ENCODE assay signal across 18 mouse cellular contexts in genomic region chr5:73153802-73154465, GRCm38 (mm10).
"Had no signal": no experiment of that assay in that cellular context is flagged by ENCODE, and none has a peak within 500 bp of the region (broad histone marks: within the 10 kb centered on the region; RNA-seq: fewer than 3 reads in every experiment).

No protein-coding gene starts in this region.

- H3K27ac ChIP-seq: layer of hippocampus, adult 2 months; limb, embryonic 13.5 days; liver, embryonic 14.5 days; lung, embryonic 15.5 days; macrophage; neural tube, embryonic 15.5 days; stomach, postnatal 0 days had no signal

- DNase-seq: kidney, adult 11 months; kidney, adult 9 months; kidney, postnatal 10 days; kidney, postnatal 4 days; left cerebral cortex, postnatal 4 days; lung, postnatal 14 days; right cerebral cortex, adult 18-20 months; thymus, postnatal 4 days had no signal

- H3K4me3 ChIP-seq: layer of hippocampus, adult 2 months; limb, embryonic 13.5 days; lung, embryonic 15.5 days; megakaryocyte, embryonic 14.5 days; neural tube, embryonic 15.5 days had no signal

- H3K27me3 ChIP-seq: limb, embryonic 13.5 days; lung, embryonic 15.5 days; megakaryocyte, embryonic 14.5 days; neural tube, embryonic 15.5 days had no signal

- H3K36me3 ChIP-seq: limb, embryonic 13.5 days; lung, embryonic 15.5 days; neural tube, embryonic 15.5 days had no signal

- H3K9ac ChIP-seq: limb, embryonic 13.5 days; liver, embryonic 14.5 days; lung, embryonic 15.5 days; neural tube, embryonic 15.5 days had no signal

- H3K4me2 ChIP-seq: limb, embryonic 13.5 days; lung, embryonic 15.5 days; midbrain, embryonic 11.5 days; neural tube, embryonic 15.5 days had no signal

- H3K9me3 ChIP-seq: limb, embryonic 13.5 days; lung, embryonic 15.5 days; megakaryocyte, embryonic 14.5 days; neural tube, embryonic 15.5 days had no signal

- ATAC-seq: midbrain, embryonic 16.5 days had no signal
